Mouse (Mus musculus) neural tube, embryonic 11.5 days (tissue): ENCODE measurements at regions not wholly inside any gene's neighbourhood (a gene's known extent, or its start where the extent isn't known, plus 50 kb on each side); places are given as distances from the start of the nearest gene placed in this dataset.

Experiments
- ATAC-seq: fragments of 200-750 bp; cut with Nextera tagmentation; 2 replicates; pipeline ENCODE4 v1.8.0; 2017; ENCODE audit warnings: moderate number of reproducible peaks, mild to moderate bottlenecking, moderate TSS enrichment, moderate library complexity; ENCODE audit not compliant: insufficient read depth, low FRiP score, low TSS enrichment
- DNase-seq: peaks from one replicate; pipeline ENCODE4 v3.0.0-alpha.2; 2015; ENCODE audit warnings: low spot score
- H3K27ac ChIP-seq: fragments of 300-500 bp; sonication (generic); 2 replicates; pipeline ENCODE4 v1.5.1; 2014; ENCODE audit warnings: low read depth, mild to moderate bottlenecking, low read length
- H3K27me3 ChIP-seq: fragments of 300-500 bp; sonication (generic); 2 replicates; pipeline ENCODE4 v1.6.1; 2014; ENCODE audit warnings: mild to moderate bottlenecking, low read length, mixed read lengths; ENCODE audit not compliant: control insufficient read depth, insufficient read depth
- H3K36me3 ChIP-seq: fragments of 300-500 bp; sonication (generic); 2 replicates; pipeline ENCODE4 v1.6.1; 2014; ENCODE audit warnings: mild to moderate bottlenecking, low read length, moderate library complexity, mixed read lengths; ENCODE audit not compliant: control insufficient read depth, insufficient read depth
- H3K4me1 ChIP-seq: fragments of 300-500 bp; sonication (generic); 2 replicates; pipeline ENCODE4 v1.6.1; 2014; ENCODE audit warnings: low read length, mixed read lengths; ENCODE audit not compliant: control insufficient read depth, insufficient read depth
- H3K4me2 ChIP-seq: fragments of 300-500 bp; sonication (generic); 2 replicates; pipeline ENCODE4 v1.6.1; 2014; ENCODE audit warnings: low read depth, mild to moderate bottlenecking, moderate library complexity
- H3K4me3 ChIP-seq: fragments of 300-500 bp; sonication (generic); 2 replicates; pipeline ENCODE4 v1.5.1; 2014; ENCODE audit warnings: low read depth, low read length
- H3K9ac ChIP-seq: fragments of 300-500 bp; sonication (generic); 2 replicates; pipeline ENCODE4 v1.6.1; 2014; ENCODE audit warnings: mild to moderate bottlenecking, low read length
- H3K9me3 ChIP-seq: fragments of 300-500 bp; sonication (generic); 2 replicates; pipeline ENCODE4 v1.6.1; 2016; ENCODE audit warnings: low read length; ENCODE audit not compliant: control insufficient read depth
- WGBS: fragments of 180-500 bp; shearing (Covaris S2); extraction: QIAGEN DNeasy Blood & Tissue Kit; methylation state at CpG from one replicate; pipeline ENCODE4 v1.1.7; 2014; 5-methylcytosine and 5-hydroxymethylcytosine counted together

DNA sequence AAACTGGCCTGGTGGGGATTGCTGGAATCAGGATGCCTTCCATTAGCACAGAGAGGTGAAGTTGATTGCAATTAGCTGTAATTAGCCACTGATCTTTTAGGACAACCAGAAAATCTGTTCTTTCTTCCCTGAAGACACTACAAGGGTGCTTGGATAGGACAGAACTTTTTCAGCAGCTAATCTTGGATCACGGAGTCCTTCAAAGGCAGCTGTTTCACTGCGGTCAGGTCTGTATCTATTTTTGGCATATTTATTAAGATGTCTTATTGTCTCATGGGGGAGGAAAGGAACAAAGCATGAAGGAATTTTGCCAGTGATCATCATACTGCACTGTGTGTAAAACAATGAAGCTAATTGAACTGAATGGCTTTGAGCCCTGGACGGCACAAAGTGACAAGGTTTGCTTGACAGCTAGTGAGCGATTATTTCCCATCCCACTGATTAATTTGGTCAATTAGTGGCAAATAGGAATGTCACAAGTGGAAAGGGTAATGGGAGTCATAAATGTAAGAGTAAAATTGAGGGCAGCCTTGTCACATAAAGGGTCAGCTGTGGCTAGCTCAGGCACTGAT lies 395.8 kb upstream of the Nr5a2 start:
- Histone ChIP-seq H3K9me3 (no peaks in the 10 kb centered on the region), H3K4me2 (no peak overlapping the region), H3K27ac (no peak overlapping the region), H3K4me1 (no peaks in the 10 kb centered on the region), H3K9ac (no peak overlapping the region), H3K36me3 (no peaks in the 10 kb centered on the region), H3K27me3 (no peaks in the 10 kb centered on the region), H3K4me3 (no peak overlapping the region)
- 67% methylated on average over 4 of the region's 4 CpGs for WGBS
- DNase-seq (no peak), ATAC-seq (no peak)

DNA sequence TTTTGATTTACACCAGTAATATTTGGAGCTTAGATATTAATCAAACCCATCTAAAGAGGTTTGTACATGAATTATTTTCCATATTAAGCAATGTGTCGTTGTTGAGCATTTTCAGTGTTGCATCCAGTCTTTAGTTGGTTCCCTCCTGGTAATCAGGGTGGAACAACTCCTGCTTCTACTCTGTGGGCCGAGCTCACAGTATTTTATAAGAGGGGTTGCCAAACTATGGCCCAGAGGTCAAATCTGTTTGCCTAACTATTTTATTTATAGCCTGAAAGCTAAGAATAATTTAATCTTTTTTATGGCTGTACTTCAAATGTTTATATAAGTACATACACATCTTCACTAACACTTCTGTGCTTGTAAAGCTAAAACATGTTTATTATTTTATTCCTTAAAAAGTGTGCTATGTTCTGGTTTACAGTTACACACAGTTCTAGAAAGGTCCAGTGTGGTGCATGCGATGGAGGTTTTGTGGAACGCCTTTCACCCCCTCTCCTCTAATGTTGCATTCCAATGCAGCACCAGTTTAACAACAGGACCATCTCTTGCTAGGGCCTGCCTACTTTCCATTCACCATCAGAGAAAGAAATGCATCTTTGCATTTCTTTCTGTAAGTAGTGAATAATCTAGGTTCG lies 392.3 kb upstream of the Nr5a2 start:
- no peak for ATAC-seq
- no peaks in the 10 kb centered on the region for H3K9me3 ChIP-seq
- WGBS, result 91% methylated on average over 5 of the region's 5 CpGs
- H3K4me1 ChIP-seq, result no peaks in the 10 kb centered on the region
- no peaks in the 10 kb centered on the region for H3K27me3 ChIP-seq
- no peak overlapping the region for H3K4me2 ChIP-seq
- H3K4me3 ChIP-seq, result no peak overlapping the region
- no peak overlapping the region for H3K9ac ChIP-seq
- DNase-seq, result no peak
- H3K36me3 ChIP-seq, result no peaks in the 10 kb centered on the region
- no peak overlapping the region for H3K27ac ChIP-seq

DNA sequence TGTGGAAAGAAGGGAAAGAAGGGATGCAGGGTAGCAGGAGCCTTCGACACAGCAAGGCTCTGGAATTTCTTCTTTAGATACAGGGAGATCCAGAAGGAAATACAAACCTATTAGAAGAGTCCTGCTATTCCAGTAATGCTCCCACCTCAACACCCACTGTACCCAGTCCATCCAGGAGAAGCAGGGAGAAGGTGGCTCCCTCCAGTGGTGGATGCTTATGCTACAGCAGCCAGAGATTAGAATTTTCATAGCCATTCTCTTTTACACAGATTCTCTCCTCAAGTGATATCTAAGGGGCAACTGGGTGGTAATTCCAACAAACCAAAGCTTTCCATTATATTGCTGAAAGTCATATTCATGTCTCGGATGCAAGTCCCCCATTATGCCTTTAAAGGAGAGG lies 373.9 kb upstream of the Nr5a2 start:
- no peaks in the 10 kb centered on the region for H3K27me3 ChIP-seq
- H3K36me3 ChIP-seq, result no peaks in the 10 kb centered on the region
- DNase-seq (no peak), ATAC-seq (no peak)
- H3K4me3 ChIP-seq, result no peak overlapping the region
- H3K4me2 ChIP-seq, result no peak overlapping the region
- 94% methylated on average over 2 of the region's 2 CpGs for WGBS
- H3K4me1 ChIP-seq, result no peaks in the 10 kb centered on the region
- no peak overlapping the region for H3K9ac ChIP-seq
- H3K9me3 ChIP-seq, result no peaks in the 10 kb centered on the region
- no peak overlapping the region for H3K27ac ChIP-seq

DNA sequence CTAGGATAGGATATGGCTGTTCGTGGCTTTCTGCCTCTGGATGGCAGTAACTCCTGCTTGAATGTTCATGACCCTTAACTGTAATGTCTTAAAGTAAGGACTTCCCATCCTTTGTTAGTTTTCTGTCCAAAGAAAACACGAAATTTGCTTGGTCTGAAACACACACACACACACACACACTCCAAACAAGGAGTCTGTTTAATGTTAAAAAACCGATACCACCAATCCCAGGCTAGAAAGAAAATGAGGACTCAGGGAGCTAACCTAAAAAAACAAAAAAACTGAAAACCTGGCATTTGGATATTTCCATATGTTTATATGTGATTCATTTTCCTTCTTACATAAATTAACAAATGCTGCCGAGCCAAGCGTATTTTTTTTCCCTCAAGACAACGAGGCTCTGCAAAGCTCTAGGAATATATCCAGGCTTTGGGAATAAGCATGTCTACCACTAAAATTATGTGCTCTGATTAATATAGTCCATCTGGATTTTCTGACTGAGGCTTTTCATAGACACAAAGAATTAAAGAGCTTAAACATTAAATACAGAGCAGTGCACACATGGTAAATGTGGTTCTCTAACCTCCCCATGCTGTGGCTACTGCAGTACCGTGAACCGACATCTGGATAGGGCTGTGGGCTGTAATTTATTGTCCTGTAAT lies 372.0 kb upstream of the Nr5a2 start:
- DNase-seq, result peak; percentile 29

DNA sequence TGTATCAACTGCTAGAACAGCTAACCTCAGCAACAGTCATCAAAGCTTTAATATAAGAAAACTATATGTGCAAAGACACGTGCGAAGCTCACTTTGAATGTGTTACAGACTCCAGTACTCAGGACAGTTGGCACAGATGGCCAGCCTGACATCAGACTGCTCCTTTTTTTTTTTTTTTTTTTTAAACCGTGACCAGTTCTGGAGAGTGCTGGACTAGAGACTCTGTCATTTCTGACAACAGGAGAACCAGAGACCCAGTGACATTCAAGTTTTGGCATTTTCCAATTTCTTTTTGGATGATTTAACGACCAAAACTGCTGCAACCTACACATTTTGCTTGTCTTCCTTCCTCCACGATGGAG lies 371.5 kb upstream of the Nr5a2 start:
- Histone ChIP-seq H3K27me3 (no peaks in the 10 kb centered on the region), H3K4me2 (no peak overlapping the region), H3K4me3 (no peak overlapping the region), H3K9me3 (no peaks in the 10 kb centered on the region), H3K9ac (no peak overlapping the region), H3K36me3 (no peaks in the 10 kb centered on the region), H3K4me1 (no peaks in the 10 kb centered on the region), H3K27ac (no peak overlapping the region)
- DNase-seq (no peak), ATAC-seq (0 out of 2 replicates have a peak, but pooled peaks have one; percentile 35)
- WGBS, result 51% methylated on average over 5 of the region's 5 CpGs

More for the DNA sequence above, 372.0 kb upstream of the Nr5a2 start:
- Histone ChIP-seq H3K9me3 (no peaks in the 10 kb centered on the region), H3K4me3 (no peak overlapping the region), H3K4me2 (no peak overlapping the region), H3K27ac (no peak overlapping the region), H3K9ac (no peak overlapping the region), H3K4me1 (no peaks in the 10 kb centered on the region), H3K36me3 (no peaks in the 10 kb centered on the region), H3K27me3 (no peaks in the 10 kb centered on the region)
- ATAC-seq, result peak; percentile 55; the same call in 1 of the 2 replicates
- 56% methylated on average over 8 of the region's 8 CpGs for WGBS

DNA sequence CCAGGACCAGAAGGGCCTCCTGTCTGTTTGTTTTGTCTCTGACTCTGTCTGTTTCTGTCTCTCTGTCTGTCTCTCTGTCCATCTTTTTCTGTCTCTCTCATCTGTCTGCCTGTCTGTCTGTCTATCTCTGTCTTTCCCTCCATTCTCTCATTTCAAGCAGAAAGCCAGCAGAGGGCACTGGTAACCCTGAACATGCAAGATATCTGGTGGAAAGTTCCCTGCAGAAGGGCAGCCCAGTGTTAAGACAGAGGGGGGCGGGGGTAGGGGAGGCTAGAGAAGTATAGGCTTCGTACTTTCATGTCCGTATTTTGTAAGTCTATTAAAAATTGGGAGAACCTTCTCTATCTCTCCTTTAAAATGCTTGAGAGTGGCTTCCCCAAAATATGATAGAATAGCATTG lies 370.4 kb upstream of the Nr5a2 start:
- Histone ChIP-seq H3K4me3 (no peak overlapping the region), H3K9me3 (no peaks in the 10 kb centered on the region), H3K27ac (no peak overlapping the region), H3K9ac (no peak overlapping the region), H3K27me3 (no peaks in the 10 kb centered on the region), H3K4me1 (no peaks in the 10 kb centered on the region), H3K4me2 (no peak overlapping the region), H3K36me3 (no peaks in the 10 kb centered on the region)
- peak; percentile 56 for DNase-seq
- WGBS, result 33% methylated on average over 3 of the region's 3 CpGs
- ATAC-seq, result no peak

DNA sequence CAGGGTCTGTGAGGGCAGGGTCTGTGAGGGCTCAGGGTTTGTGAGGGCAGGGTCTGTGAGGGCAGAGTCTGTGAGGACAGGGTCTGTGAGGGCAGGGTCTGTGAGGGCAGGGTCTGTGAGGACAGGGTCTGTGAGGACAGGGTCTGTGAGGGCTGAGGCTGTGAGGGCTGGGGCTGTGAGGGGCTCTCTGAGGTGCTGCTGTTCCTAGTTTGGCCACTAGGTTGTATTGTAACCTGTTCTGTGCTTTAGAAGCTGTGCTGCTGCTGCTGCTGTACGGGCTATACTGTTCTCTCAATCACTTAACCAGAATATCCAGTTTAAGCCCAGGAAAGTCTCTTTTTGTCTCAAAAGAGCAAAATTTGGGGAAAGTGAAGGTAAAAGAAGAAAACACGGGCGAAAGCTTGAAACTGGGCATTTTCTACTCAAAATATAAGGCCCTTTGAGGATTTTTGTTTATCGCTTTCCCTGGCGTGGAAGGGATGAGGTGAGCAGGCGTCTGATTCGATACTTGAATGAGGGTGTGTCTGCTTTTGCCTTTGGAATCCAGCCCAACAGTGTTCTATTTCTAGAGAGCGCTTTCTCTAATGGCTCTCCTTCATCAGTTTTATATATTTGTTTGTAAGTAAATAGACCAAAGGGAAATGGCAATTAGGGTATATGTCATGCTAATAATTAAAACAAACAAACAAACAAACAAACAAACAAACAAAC lies 363.8 kb upstream of the Nr5a2 start:
- peak overlapping the region; percentile 47; the same call in 1 of the 2 replicates for H3K27ac ChIP-seq
- DNase-seq, result peak; percentile 73
- no peak overlapping the region for H3K4me2 ChIP-seq
- WGBS, result 44% methylated on average over 8 of the region's 8 CpGs
- no peak overlapping the region for H3K9ac ChIP-seq
- H3K36me3 ChIP-seq, result no peaks in the 10 kb centered on the region
- H3K27me3 ChIP-seq, result no peaks in the 10 kb centered on the region
- H3K4me1 ChIP-seq, result no peaks in the 10 kb centered on the region
- no peaks in the 10 kb centered on the region for H3K9me3 ChIP-seq
- peak; percentile 81 for ATAC-seq
- H3K4me3 ChIP-seq, result no peak overlapping the region

DNA sequence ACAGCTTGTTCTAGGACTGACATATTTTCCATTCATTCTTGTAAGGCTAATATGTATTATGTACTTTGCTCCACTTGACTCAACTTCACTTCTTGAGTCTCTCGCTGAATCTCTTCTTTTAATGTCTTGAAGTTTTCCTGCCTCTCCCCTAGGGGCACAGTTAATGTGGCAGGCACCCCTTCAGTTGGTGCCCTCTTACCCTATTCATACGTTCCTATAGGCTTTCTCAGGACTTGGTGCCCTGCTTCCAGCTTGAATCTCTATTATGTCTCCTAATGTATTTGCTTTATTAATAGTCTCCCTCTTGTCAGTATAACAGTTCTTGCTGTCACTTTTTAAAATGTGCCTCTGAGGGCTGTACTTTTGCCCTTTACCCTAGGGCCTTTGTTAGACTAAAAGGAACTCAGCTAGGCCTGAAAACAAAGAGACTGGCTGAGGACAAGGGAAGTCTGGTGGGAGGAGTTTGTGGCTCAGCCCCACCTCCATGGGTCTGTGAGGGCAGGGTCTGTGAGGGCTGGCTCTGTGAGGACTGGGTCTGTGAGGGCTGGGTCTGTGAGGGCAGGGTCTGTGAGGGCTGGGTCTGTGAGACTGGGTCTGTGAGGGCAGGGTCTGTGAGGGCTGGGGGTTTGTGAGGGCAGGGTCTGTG lies 362.9 kb upstream of the Nr5a2 start:
- peak; percentile 82 for DNase-seq
- peak overlapping the region; percentile 47; the same call in 1 of the 2 replicates for H3K27ac ChIP-seq

More for the DNA sequence above, 362.9 kb upstream of the Nr5a2 start:
- Histone ChIP-seq H3K27me3 (no peaks in the 10 kb centered on the region), H3K9ac (0 out of 2 replicates have a peak overlapping the region, but pooled peaks have one; percentile 2), H3K9me3 (no peaks in the 10 kb centered on the region), H3K4me2 (no peak overlapping the region), H3K4me3 (no peak overlapping the region), H3K36me3 (no peaks in the 10 kb centered on the region), H3K4me1 (no peaks in the 10 kb centered on the region)
- WGBS, result 45% methylated on average over 2 of the region's 2 CpGs
- ATAC-seq, result peak; percentile 95
